Mouse (Mus musculus) kidney, adult 8-10 months (tissue): ENCODE results near the gene Alox12.

Experiments
- DNase-seq, 2 experiments: peaks; one replicate each; pipeline ENCODE4 v3.0.0; 2022

The Alox12 gene

DNA sequence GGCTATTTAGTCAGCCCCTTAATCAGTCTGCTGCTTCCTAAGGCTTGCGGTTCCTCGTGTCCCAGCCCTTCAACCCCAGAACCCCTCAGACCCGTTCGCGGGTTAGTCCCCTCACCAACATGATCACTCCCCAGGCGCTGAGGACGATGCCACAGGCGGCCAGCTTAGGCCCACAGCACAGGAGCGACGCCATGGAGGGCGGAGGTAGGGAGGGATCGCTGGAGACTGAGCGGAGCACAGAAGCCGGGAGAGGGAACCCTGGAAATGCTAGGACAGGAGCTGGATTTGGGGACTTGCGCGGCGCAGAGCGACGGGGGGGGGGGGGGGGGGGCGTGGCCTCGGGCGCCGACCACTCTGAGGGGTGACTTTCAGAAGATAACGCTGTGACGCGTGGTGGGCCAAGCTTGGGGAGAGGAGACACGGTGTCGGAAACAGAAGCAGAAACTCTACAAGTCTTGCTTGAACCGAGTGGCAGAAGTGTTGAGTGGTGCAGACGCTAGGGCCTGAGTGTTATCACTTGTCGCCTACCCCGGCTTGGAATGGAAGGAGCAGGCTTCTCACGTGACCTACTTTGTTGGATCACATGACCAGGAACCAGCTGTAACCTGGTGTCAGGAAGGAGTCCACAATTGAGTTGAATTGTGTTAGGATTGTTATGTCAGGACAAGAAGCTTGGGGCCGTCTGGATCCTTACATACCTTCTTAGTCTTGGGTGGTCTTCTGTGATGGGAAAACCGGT lies 15.4 kb downstream of the Alox12 start, which contains the start of the genes Gm21988 and Rnasek:
Gene Gm21988 (minus strand): TSS at position 290 of the 739 bp plus-strand sequence.
Gene Rnasek (minus strand): TSS at position 302 of the 739 bp plus-strand sequence.
- peak; percentile 85 to 88 for DNase-seq

GRCm38 (mm10) chr11:70238591-70239440 lies 16.3 kb downstream of the Alox12 start:
- no peak for DNase-seq

DNA sequence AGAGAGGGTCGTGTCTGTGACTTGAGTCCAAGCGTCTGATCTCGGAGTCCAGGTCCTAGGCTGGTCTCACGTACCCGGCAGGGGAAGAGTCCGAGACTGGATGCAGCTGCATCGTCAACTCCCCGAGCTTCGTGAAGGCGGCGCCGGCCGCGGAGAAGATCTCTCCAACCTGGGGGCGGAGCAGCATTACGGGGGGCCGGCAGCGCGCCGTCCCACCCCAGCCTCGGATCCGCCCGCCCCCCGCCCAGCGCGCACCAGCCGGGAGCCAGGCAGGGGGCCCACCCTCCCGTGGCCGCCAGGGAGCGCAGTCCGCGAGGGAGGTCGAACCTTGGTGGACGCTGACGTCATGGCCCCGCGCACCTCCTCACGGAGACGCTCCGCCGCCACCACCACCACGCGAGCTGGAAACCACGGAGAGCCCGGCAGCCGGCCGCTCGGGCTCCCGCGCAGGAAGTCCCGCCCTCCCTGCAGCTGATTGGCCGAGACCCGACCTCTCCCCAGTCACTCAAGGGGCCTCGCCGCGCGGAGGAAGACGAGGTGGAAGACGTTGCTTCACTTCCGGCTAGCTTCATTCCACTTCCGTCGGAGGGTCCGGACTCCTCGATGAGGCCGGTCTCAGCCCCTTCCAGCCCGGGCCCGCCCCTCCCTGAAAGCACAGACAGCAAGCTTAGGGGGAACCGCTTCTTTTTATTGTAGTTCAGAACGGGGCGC lies 17.5 kb downstream of the Alox12 start, which contains the start of gene 0610010K14Rik:
Gene 0610010K14Rik (minus strand): TSS at position 458 of the 711 bp plus-strand sequence.
- peak; percentile 96 for DNase-seq

GRCm38 (mm10) chr11:70236717-70237116 lies 18.4 kb downstream of the Alox12 start:
- no peak for DNase-seq

DNA sequence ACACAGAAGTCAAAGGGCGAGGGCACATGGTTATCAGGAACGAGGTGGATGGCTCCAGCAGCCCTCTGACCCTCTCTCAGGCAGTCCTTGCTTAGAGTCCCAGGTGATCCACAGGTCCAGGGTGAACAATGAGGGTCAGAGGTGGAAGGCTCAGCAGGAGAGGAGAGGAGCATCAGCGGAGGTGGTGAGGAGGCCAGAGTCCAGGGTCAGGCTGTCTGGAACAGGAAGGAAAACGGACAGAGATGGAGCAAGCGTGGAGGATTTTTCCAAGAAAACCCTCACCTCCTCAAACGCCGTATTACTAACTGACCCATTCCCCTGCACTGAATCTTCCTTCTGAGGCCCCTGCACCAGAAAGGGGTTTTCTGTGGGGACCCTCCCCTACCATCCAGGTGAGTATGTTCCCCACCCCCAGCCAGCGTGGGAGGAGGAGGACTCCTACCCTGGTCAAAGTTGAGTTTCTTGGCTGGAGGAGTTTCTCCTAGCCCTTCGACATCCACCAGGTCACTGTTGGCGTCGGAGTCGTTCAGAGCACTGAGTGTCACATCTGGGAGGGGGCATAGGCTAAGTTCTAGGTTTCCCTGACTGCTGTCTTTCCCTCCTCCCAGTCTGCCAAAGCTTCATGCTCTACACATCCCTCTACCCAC lies 19.8 kb downstream of the Alox12 start:
- peak in 1 of 2 experiments; percentile 62 for DNase-seq

- no peak for DNase-seq
Observed at GRCm38 (mm10) chr11:70234497-70234896, 20.7 kb downstream of the Alox12 start.

- DNase-seq, result no peak
Observed at GRCm38 (mm10) chr11:70234037-70234436, 21.1 kb downstream of the Alox12 start.

GRCm38 (mm10) chr11:70233016-70233415 lies 22.1 kb downstream of the Alox12 start:
- no peak for DNase-seq

GRCm38 (mm10) chr11:70232546-70232945 lies 22.6 kb downstream of the Alox12 start:
- DNase-seq, result no peak

GRCm38 (mm10) chr11:70230239-70230727 lies 24.9 kb downstream of the Alox12 start:
- DNase-seq, result peak; percentile 77 to 82

- DNase-seq, result peak in 1 of 2 experiments; percentile 37
Observed at GRCm38 (mm10) chr11:70229260-70230010, 25.7 kb downstream of the Alox12 start, which contains the start of gene Bcl6b. Bcl6b (minus strand) TSS chr11:70229798.

DNA sequence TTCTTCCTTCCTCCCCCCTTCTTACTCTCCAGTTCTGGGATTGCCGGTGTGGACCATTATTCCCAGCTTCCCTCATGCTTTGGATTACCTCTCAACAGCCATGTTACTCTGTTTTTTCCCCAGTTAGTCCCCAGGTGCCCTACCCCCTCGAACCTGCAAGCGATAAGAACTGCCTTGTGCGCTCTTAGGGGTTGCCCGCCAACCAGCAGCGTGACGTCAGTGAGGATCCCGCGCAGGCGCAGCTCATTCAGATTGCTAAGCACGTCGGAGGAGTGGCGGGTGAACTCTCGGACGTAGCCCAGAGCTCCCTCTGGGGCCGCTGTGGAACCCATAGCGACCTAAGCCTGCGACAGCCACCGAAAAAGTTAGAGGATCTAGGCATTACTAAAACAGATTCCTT lies 26.3 kb downstream of the Alox12 start:
- peak; percentile 77 to 89 for DNase-seq

DNA sequence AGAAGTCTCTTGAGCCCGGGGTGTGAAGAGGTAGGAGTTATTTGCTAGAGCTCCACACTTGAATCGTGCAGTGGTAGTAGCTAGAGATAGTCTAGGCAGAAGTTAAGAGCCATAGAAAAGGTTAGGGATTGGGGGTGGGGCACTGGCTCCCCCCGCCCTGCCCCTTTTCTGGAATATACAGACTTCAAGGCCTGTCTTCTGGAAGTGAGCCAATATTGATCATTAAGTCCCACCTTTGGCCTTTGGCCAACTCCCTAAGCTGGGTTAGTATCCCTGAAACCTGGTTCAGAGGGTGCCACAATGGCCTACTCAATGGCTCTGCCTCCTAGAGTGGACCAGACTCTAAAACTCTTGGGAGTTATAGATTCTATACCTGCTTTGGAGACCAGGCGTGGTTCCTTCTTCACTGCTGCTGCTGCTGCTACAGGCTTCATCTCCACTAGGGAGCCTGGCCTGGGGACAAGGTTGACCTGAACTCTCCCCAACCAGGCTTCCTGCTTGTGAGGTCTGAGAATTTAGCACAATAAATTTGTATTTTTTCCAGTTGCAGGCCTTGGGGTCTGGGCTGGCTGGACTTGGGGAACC lies 27.4 kb downstream of the Alox12 start:
- DNase-seq, result no peak

GRCm38 (mm10) chr11:70227126-70227525 lies 28.0 kb downstream of the Alox12 start:
- DNase-seq, result no peak

- DNase-seq, result peak in 1 of 2 experiments; percentile 57
Observed at GRCm38 (mm10) chr11:70226602-70226890, 28.6 kb downstream of the Alox12 start.

DNA sequence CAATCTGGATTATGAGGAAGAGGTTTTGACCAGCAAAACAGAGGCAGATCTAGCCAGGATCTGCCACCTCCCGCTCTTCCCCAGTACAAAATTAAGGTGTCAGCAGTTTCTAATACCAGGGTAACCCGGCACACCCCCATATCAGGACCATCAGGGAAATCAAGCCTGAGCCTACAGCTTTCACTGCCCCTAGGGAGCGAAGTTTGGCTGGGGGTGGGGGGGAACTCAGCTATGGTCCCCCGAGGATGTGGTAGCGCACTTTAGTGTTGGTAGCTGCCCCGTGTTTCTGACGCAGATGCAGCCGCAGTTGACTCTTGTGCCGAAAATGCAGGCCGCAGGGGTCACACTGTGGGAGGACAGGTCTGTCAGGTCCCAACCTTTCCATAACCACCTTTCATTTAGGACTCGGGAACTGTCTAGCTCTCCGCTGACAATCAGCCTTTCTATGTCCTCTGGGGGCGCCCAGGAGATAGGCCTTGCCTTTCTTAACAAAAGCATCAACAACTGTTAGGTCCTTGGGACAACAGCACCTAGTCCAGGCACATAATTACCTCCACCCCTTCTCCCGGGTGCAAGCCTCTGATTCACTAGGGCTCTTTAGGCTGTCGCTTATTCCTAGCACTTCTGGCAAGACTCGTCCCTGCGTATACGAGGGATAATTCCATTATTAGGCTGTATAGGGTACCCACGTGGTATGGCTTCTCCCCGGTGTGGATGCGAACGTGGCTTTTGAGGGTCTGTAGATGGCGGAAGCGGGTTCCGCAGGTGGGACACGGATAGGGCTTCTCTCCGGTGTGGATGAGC lies 29.2 kb downstream of the Alox12 start:
- peak in 1 of 2 experiments; percentile 30 for DNase-seq

- peak in 1 of 2 experiments; percentile 44 for DNase-seq
Observed at GRCm38 (mm10) chr11:70223724-70224123, 31.4 kb downstream of the Alox12 start.

DNA sequence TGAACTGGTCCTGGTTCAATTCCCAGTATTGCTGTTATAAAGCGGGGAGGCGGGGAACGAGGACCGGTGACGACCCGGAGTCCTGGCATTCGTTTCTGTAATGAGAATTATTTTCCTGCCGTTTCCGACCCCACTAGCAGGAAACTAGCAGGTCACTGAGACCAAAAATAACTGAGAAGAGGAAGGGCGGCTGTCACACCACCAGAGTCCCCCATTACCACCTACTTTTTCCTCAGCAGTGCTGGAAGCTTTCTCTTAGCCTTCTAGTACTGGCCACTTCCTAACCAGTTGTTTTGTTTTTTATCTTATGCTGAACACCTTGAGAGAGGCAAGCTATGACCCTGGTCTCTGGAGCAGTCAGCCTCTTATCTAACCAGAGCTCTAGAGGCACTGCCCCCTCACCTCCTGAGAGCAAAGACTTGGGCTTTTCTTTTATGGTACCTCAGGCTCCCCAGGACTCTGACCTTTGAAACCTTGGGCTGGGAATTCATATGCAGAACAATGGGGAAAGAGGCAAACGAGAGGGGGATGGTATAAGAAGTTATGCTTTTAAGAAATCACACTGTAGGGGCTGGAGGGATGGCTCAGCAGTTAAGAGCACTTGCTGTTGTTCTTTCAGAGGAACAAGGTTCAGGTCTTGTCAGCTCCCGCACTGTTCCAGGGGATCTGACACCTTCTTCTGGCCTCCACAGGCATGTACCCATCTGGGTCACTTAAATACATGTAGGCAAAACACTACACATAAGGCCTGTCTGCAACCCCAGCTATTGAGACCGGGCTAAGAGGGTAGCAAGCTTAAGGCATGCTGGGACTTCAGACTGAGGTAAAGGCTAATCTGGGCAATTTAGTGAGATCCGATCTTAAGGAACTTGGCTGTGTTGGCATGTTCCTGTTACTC lies 33.3 kb downstream of the Alox12 start:
- DNase-seq, result peak in 1 of 2 experiments; percentile 68
